Mouse (Mus musculus): ENCODE results near the gene Parvb. TPM values are rescaled to one million over a fixed set of nuclear protein-coding genes. Genes with fewer than 3 reads are reported as not detected.

The Parvb gene
- polyA plus RNA-seq, 1 experiment, result 103 TPM

DNA sequence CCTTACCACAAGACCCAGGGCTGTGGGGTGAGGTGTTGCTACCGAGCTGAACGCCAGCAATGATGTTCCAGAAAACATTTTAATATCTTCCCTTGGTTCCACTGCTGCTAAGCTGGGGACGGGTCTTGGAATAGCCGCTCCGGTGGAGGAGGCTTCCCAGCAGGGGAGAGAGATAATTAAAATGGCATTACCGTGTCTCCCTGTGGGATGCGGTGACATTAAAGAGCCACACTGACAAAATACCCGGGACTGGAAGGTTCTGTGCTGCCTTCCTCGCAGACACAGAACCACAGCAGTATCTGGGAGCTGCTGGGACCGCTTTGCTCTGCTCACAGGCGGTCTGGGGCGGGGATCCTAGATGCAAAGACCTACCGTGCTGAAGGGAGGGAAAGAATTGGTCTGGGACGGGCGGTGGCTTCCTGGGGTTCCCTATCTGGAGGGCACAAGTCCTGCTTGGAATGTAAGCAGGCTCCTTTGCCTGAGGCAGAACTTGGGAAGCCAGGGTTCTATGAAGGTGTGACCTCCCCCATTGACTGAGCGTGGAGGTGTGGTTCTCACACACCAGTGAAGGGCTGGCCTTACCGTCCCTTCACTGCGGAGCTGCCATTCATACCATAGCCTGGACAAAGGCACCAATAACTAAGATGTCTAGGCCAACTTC is 82.7 kb downstream of the Parvb start:
- no peak for TF ChIP-seq MYOD1 (IDR thresholded peaks at IDR 0.05; ENCODE audit: control insufficient read depth, insufficient read length, low read depth)
- TF ChIP-seq CEBPB (IDR thresholded peaks at IDR 0.05; ENCODE audit: low read depth), result no peak
- no peak for TF ChIP-seq MYOG (IDR thresholded peaks at IDR 0.05; ENCODE audit: control insufficient read depth, extremely low read depth, insufficient read length)
- TF ChIP-seq CTCF (IDR thresholded peaks at IDR 0.05; ENCODE audit: control insufficient read depth, insufficient read depth, insufficient read length), result no peak
- no peak for TF ChIP-seq FOSL1 (IDR thresholded peaks at IDR 0.05; ENCODE audit: insufficient read depth, low read length, poor library complexity, severe bottlenecking)
- TF ChIP-seq MAX (IDR thresholded peaks at IDR 0.05), result no peak
- TF ChIP-seq USF1 (IDR thresholded peaks at IDR 0.05; ENCODE audit: low read depth), result no peak
- Histone ChIP-seq H3K79me2 (ENCODE audit: control insufficient read depth, insufficient read depth) (no peaks in the 10 kb centered on the region), H3K4me3 (ENCODE audit: insufficient read depth, poor library complexity, severe bottlenecking) (no peak overlapping the region), H3K36me3 (ENCODE audit: control insufficient read depth, insufficient read depth) (peaks cover 50% of the 10 kb centered on the region), H3ac (ENCODE audit: control insufficient read depth, insufficient read length, low read depth) (no peak overlapping the region), H3K27me3 (ENCODE audit: control insufficient read depth, insufficient read depth, insufficient read length) (no peaks in the 10 kb centered on the region), H3K79me3 (ENCODE audit: low read depth) (no peaks in the 10 kb centered on the region)

DNA sequence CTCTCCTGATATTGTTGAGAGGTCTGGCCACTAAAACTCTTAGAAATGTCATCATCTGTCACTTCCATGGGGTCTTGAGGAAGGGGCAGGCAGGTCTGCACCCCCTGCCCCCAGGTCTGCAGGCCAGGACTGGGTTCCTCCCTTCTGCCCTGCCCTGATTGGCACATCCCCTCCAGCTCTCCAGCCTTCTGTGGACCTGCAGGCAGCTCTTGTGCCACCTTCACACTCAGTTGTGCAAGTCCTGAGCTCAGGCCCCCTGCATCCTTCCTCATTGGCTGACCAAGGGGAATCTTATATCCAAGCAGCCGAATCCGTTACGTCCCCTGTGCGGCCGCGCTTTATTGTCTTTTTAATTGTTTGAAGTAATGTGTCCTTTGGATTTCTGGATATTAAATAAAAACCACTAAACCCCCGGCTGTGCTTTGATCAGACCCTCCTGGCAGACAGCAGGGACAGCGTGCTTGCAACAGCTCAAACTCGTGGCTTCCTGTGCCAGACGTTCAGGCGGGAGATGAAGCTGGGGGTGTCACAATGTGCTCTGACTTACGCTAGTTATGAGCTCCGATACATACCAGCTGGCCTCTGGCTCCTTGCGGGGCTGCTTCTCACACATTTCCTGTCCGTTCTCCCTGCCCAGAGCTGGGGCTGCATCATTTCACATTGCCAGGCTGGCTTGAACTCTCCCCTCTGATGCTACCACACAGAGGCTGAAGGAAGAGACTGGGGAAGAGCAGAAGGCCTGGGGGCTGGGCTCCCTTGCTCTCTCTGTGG is 83.6 kb downstream of the Parvb start:
- H3K36me3 ChIP-seq (ENCODE audit: control insufficient read depth, insufficient read depth), result peaks cover 45% of the 10 kb centered on the region
- H3K27me3 ChIP-seq (ENCODE audit: control insufficient read depth, insufficient read depth, insufficient read length), result peaks cover 6% of the 10 kb centered on the region
- H3K79me3 ChIP-seq (ENCODE audit: low read depth), result no peaks in the 10 kb centered on the region
- no peaks in the 10 kb centered on the region for H3K79me2 ChIP-seq (ENCODE audit: control insufficient read depth, insufficient read depth)
- TF ChIP-seq FOSL1 (IDR thresholded peaks at IDR 0.05; ENCODE audit: insufficient read depth, low read length, poor library complexity, severe bottlenecking), result no peak
- TF ChIP-seq CEBPB (IDR thresholded peaks at IDR 0.05; ENCODE audit: low read depth), result no peak
- no peak for TF ChIP-seq USF1 (IDR thresholded peaks at IDR 0.05; ENCODE audit: low read depth)
- no peak for TF ChIP-seq MAX (IDR thresholded peaks at IDR 0.05)
- no peak for TF ChIP-seq MYOD1 (IDR thresholded peaks at IDR 0.05; ENCODE audit: control insufficient read depth, insufficient read length, low read depth)
- no peak for TF ChIP-seq MYOG (IDR thresholded peaks at IDR 0.05; ENCODE audit: control insufficient read depth, extremely low read depth, insufficient read length)
- no peak for TF ChIP-seq CTCF (IDR thresholded peaks at IDR 0.05; ENCODE audit: control insufficient read depth, insufficient read depth, insufficient read length)
- H3ac ChIP-seq (ENCODE audit: control insufficient read depth, insufficient read length, low read depth), result no peak overlapping the region
- H3K4me3 ChIP-seq (ENCODE audit: insufficient read depth, poor library complexity, severe bottlenecking), result no peak overlapping the region

DNA sequence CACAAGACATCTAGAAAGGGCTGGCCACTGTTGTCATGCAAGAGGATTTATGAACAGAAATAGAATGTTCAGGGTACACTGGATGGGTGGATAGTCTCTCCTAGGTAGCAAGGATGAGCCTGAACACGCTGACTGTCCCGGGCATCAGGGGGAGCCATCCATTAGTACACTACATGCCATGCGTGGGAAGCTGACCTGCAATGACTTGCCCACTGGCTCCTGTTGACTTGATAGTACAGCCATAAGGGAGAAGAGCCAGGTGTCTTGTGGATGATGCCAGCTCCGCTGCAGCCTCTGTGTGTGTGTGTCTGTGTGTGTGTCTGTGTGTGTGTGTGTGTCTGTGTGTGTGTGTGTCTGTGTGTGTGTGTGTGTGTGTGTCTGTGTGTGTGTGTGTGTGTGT is 87.5 kb downstream of the Parvb start:
- no peaks in the 10 kb centered on the region for H3K79me2 ChIP-seq (ENCODE audit: control insufficient read depth, insufficient read depth)
- no peaks in the 10 kb centered on the region for H3K79me3 ChIP-seq (ENCODE audit: low read depth)
- H3K4me3 ChIP-seq (ENCODE audit: insufficient read depth, poor library complexity, severe bottlenecking), result no peak overlapping the region
- H3ac ChIP-seq (ENCODE audit: control insufficient read depth, insufficient read length, low read depth), result no peak overlapping the region
- peaks cover 23% of the 10 kb centered on the region for H3K27me3 ChIP-seq (ENCODE audit: control insufficient read depth, insufficient read depth, insufficient read length)
- TF ChIP-seq USF1 (IDR thresholded peaks at IDR 0.05; ENCODE audit: low read depth) (no peak), CTCF (IDR thresholded peaks at IDR 0.05; ENCODE audit: control insufficient read depth, insufficient read depth, insufficient read length) (no peak)
- peaks cover 18% of the 10 kb centered on the region for H3K36me3 ChIP-seq (ENCODE audit: control insufficient read depth, insufficient read depth)

DNA sequence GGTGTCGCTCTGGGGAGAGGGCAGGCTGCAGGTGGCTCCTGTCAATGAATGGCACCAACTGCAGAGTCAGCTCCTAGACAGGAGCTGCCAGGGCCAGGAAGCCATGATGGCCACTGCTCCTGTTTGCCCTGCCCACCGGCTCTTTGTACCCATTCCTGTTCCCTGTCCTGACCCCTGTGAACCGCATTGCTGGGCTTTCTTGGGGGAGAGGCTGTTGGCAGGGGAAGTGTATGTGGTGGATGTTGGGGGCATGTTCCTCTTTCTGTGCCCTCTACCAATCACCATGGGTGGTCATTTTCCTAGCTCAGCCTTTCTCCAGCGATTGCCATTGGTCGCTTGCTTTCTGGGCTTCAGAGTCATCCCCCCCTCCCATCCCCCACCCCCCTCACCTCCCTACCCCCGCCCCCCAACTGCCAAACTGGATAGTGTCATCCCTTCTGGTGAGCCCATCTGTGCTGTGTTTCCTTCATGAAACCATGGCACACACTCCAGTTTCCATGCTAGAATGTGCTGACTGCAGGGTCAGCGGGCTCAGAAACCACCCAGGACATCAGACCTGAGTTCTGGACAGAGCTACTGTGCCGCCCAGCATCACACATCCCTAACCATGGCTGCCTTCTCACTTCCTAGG is 89.8 kb downstream of the Parvb start:
- no peaks in the 10 kb centered on the region for H3K79me2 ChIP-seq (ENCODE audit: control insufficient read depth, insufficient read depth)
- no peak overlapping the region for H3K4me3 ChIP-seq (ENCODE audit: insufficient read depth, poor library complexity, severe bottlenecking)
- H3ac ChIP-seq (ENCODE audit: control insufficient read depth, insufficient read length, low read depth), result no peak overlapping the region
- TF ChIP-seq CTCF (IDR thresholded peaks at IDR 0.05; ENCODE audit: control insufficient read depth, insufficient read depth, insufficient read length), result no peak
- no peak for TF ChIP-seq MYOD1 (IDR thresholded peaks at IDR 0.05; ENCODE audit: control insufficient read depth, insufficient read length, low read depth)
- TF ChIP-seq USF1 (IDR thresholded peaks at IDR 0.05; ENCODE audit: low read depth), result no peak
- peaks cover 23% of the 10 kb centered on the region for H3K27me3 ChIP-seq (ENCODE audit: control insufficient read depth, insufficient read depth, insufficient read length)
- no peaks in the 10 kb centered on the region for H3K79me3 ChIP-seq (ENCODE audit: low read depth)
- H3K36me3 ChIP-seq (ENCODE audit: control insufficient read depth, insufficient read depth), result no peaks in the 10 kb centered on the region

DNA sequence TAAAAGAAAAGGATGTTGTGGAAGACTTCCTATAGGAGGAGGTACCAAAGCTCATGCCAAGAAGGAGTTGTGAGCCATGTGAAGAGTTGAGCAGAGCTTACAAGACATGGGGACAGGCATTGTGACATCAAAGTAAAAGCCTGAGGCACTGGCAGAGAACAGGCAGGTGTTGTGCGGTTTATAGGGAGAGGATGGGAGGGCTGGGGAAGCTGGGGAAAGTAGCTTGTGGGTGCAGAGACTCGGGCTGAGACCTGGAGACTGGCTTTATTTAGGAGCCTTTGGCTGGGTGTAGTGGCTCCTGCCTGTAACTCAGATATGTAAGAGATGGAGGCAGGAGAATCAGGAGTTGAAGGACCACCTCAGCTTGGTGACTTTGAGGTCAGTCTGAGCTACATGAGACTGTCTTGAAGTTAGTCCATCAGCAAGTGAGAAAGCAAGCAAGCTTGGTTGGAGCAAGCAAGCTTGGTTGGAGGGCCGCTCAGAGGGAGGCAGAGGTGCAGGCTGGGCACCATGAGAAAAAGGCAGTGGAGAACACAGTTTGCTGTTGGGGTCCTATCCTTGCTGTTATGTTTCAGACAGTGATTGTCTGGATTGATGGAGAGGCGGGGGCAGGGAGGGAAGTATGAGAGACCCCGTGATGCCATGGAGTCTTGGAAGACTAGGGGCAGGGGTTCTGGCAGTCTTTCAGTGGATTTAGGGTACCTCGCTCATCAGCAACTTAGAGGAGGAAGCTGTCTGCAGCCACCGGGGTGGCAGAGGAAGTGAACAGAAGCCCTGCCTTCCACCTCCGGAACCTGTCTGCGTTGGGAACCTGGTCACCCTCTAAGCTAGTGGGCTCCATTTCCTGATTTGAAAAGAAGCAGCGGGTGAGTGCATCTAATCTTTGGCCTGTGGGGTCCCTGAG is 92.4 kb downstream of the Parvb start, which contains the start of gene Parvg:
TSS of gene Parvg (plus strand) at position 61 of the 904 bp plus-strand sequence.
- Histone ChIP-seq H3K36me3 (ENCODE audit: control insufficient read depth, insufficient read depth) (no peaks in the 10 kb centered on the region), H3K79me3 (ENCODE audit: low read depth) (no peaks in the 10 kb centered on the region), H3K4me3 (ENCODE audit: insufficient read depth, poor library complexity, severe bottlenecking) (no peak within 1 kb of the TSS), H3ac (ENCODE audit: control insufficient read depth, insufficient read length, low read depth) (no peak within 1 kb of the TSS), H3K27me3 (ENCODE audit: control insufficient read depth, insufficient read depth, insufficient read length) (peaks cover 29% of the 10 kb centered on the region), H3K79me2 (ENCODE audit: control insufficient read depth, insufficient read depth) (no peaks in the 10 kb centered on the region)
- TF ChIP-seq CTCF (IDR thresholded peaks at IDR 0.05; ENCODE audit: control insufficient read depth, insufficient read depth, insufficient read length) (no peak), MAX (IDR thresholded peaks at IDR 0.05) (no peak), MYOG (IDR thresholded peaks at IDR 0.05; ENCODE audit: control insufficient read depth, extremely low read depth, insufficient read length) (no peak), CEBPB (IDR thresholded peaks at IDR 0.05; ENCODE audit: low read depth) (no peak), MYOD1 (IDR thresholded peaks at IDR 0.05; ENCODE audit: control insufficient read depth, insufficient read length, low read depth) (no peak), FOSL1 (IDR thresholded peaks at IDR 0.05; ENCODE audit: insufficient read depth, low read length, poor library complexity, severe bottlenecking) (no peak), USF1 (IDR thresholded peaks at IDR 0.05; ENCODE audit: low read depth) (no peak)

Measured in C2C12 (cell line).